In genomic region chr7:25150151-25150663, GRCm38 (mm10) we compare ENCODE assay signal across 9 mouse cellular contexts. TPM values are rescaled to one million over a fixed set of nuclear protein-coding genes. Genes with fewer than 3 reads are reported as not detected.
A peak's percentile ranks its signal among the peaks of the same experiment; 100 is the strongest.
DNase-seq lines count a peak whose midpoint lies in the region; ATAC-seq and TF ChIP-seq lines count a peak whose summit lies in the region.
"Had no signal": no experiment of that assay in that cellular context is flagged by ENCODE, and none has a peak within 500 bp of the region (broad histone marks: within the 10 kb centered on the region; RNA-seq: fewer than 3 reads in every experiment).

No protein-coding gene starts in this region.

- H3K27ac ChIP-seq in forebrain, embryonic 10.5 days = peak overlapping the region; percentile 81
- peak overlapping the region; percentile 41; the same call in 1 of the 2 replicates for H3K27ac ChIP-seq in hindbrain, postnatal 0 days
- H3K27ac ChIP-seq in midbrain, embryonic 16.5 days (ENCODE audit: low read length) = peak overlapping the region; percentile 89

- no peaks in the 10 kb centered on the region for H3K9me3 ChIP-seq in forebrain, embryonic 10.5 days
- no peaks in the 10 kb centered on the region for H3K9me3 ChIP-seq in hindbrain, postnatal 0 days (ENCODE audit: low read length)
- no peaks in the 10 kb centered on the region for H3K9me3 ChIP-seq in midbrain, embryonic 16.5 days (replicated peaks; ENCODE audit: control insufficient read depth, low read length, poor library complexity, severe bottlenecking)

- no peaks in the 10 kb centered on the region for H3K36me3 ChIP-seq in forebrain, embryonic 10.5 days (replicated peaks)
- H3K36me3 ChIP-seq in hindbrain, postnatal 0 days (ENCODE audit: insufficient read depth, low read length) = no peaks in the 10 kb centered on the region
- H3K36me3 ChIP-seq in midbrain, embryonic 16.5 days (ENCODE audit: control insufficient read depth, insufficient read depth, low read length) = no peaks in the 10 kb centered on the region

- peak overlapping the region; percentile 35 for H3K4me3 ChIP-seq in forebrain, embryonic 10.5 days
- no peak overlapping the region for H3K4me3 ChIP-seq in hindbrain, postnatal 0 days (ENCODE audit: low read length)
- H3K4me3 ChIP-seq in midbrain, embryonic 16.5 days (ENCODE audit: low read depth, low read length) = peak overlapping the region; percentile 13; the same call in 1 of the 2 replicates

- H3K9ac ChIP-seq in hindbrain, postnatal 0 days (replicated peaks; ENCODE audit: low read length) = no peak overlapping the region
- H3K9ac ChIP-seq in midbrain, embryonic 16.5 days (ENCODE audit: low read depth, low read length) = peak overlapping the region; percentile 63

- intact Hi-C loops in left cerebral cortex, postnatal 25 days (cut with DNase I) = no loop called here

- no peak for TF ChIP-seq POLR2A in brain, embryonic 14.5 days (IDR thresholded peaks at IDR 0.05; ENCODE audit: borderline replicate concordance, extremely low read depth, insufficient read depth, insufficient read length, poor library complexity, severe bottlenecking)

- peak overlapping the region; percentile 33 for H3K4me2 ChIP-seq in hindbrain, postnatal 0 days (ENCODE audit: low read depth, low read length)
- peak overlapping the region; percentile 42 for H3K4me2 ChIP-seq in midbrain, embryonic 16.5 days (ENCODE audit: low read length)

- DNase-seq in brain, embryonic 14.5 days (ENCODE audit: low read depth) = peak; percentile 69
- DNase-seq in forebrain, embryonic 10.5 days (ENCODE audit: extremely low spot score, low spot score) = no peak
- DNase-seq in hindbrain, postnatal 0 days (ENCODE audit: low spot score) = no peak
- no peak for DNase-seq in thymus, adult 18-20 months
- no peak for DNase-seq in left cerebral cortex, postnatal 25 days (ENCODE audit: low spot score in 2 of 2)
- DNase-seq: kidney, postnatal 25 days had no signal

- H3K4me1 ChIP-seq in forebrain, embryonic 10.5 days = peaks cover 61% of the 10 kb centered on the region
- H3K4me1 ChIP-seq in hindbrain, postnatal 0 days (ENCODE audit: insufficient read depth, low read length) = peaks cover 27% of the 10 kb centered on the region
- H3K4me1 ChIP-seq in midbrain, embryonic 16.5 days (ENCODE audit: control insufficient read depth, insufficient read depth, low read length) = peaks cover 54% of the 10 kb centered on the region

- 3% methylated on average over 17 of the region's 18 CpGs for WGBS in forebrain, embryonic 10.5 days
- 5% methylated on average over 11 of the region's 18 CpGs for WGBS in hindbrain, postnatal 0 days
- 6% methylated on average over 13 of the region's 18 CpGs for WGBS in midbrain, embryonic 16.5 days

- H3K27me3 ChIP-seq in forebrain, embryonic 10.5 days (ENCODE audit: poor library complexity, severe bottlenecking) = peaks cover 86% of the 10 kb centered on the region
- no peaks in the 10 kb centered on the region for H3K27me3 ChIP-seq in hindbrain, postnatal 0 days (ENCODE audit: insufficient read depth, low read length)
- H3K27me3 ChIP-seq in midbrain, embryonic 16.5 days (ENCODE audit: control insufficient read depth, insufficient read depth, low read depth, low read length) = no peaks in the 10 kb centered on the region

- no peak; the same call in 1 of the 2 replicates for ATAC-seq in hindbrain, postnatal 0 days
- peak; percentile 44; the same call in 1 of the 2 replicates for ATAC-seq in midbrain, embryonic 16.5 days
- ATAC-seq in erythroblast, adult 5-6 weeks (replicated peaks; ENCODE audit: low FRiP score, poor library complexity, severe bottlenecking) = no peak
- ATAC-seq in CD4-positive, CD25-positive, alpha-beta regulatory T cell, adult 4 months = no peak

- TF ChIP-seq CTCF in brain, embryonic 14.5 days (IDR thresholded peaks at IDR 0.05; ENCODE audit: borderline replicate concordance, extremely low read depth, insufficient read depth, insufficient read length) = no peak
- no peak for TF ChIP-seq CTCF in hindbrain, postnatal 0 days (IDR thresholded peaks at IDR 0.05; ENCODE audit: low read depth)

RNA-seq across cellular contexts. Expression of gene Pou2f2, which starts 29.3 kb away (rescaled TPM):
- 44.6 and 57.5 TPM in 2 replicates for polyA plus RNA-seq in brain, embryonic 14.5 days (2012; rRNA removed)
- 5.5 and 7.0 TPM in 2 replicates for polyA plus RNA-seq in forebrain, embryonic 10.5 days (2016; fragmentation: Nextera tagmentation; extraction: Ambion mirVana)
- 3.9 and 4.7 TPM in 2 replicates for total RNA-seq in hindbrain, postnatal 0 days (2014; rRNA removed)
- polyA plus RNA-seq in hindbrain, postnatal 0 days (2015; fragmentation: Nextera tagmentation; extraction: Ambion mirVana) = 14.4 and 20.2 TPM in 2 replicates
- 42.9 and 56.4 TPM in 2 replicates for polyA plus RNA-seq in midbrain, embryonic 16.5 days (2015; fragmentation: Nextera tagmentation; extraction: Ambion mirVana)
- total RNA-seq in erythroblast, adult 5-6 weeks (2015; ENCODE audit: low replicate concordance) = 3.1 and 4.8 TPM in 2 replicates
- total RNA-seq in erythroblast, adult 5-6 weeks (2017; ENCODE audit: low replicate concordance) = 0.56 and 1.2 TPM in 2 replicates
- 10 to 100 TPM; 11.8 to 13.7 TPM for total RNA-seq in left cerebral cortex, postnatal 25 days (2021)
- 10 to 100 TPM; 25.9 to 29.4 TPM for polyA plus RNA-seq in CD4-positive, CD25-positive, alpha-beta regulatory T cell, adult 4 months (2017; shearing (Covaris generic))
